Mouse (Mus musculus) embryonic facial prominence, embryonic 14.5 days (tissue): Measurements from ENCODE around the gene Grin2b. TPM values are rescaled to one million over a fixed set of nuclear protein-coding genes. Genes with fewer than 3 reads are reported as not detected.

Experiments
- ATAC-seq: fragments of 200-750 bp; cut with Nextera tagmentation; 2 replicates; pipeline ENCODE4 v1.8.0; 2017; ENCODE audit warnings: low read depth, moderate number of reproducible peaks, moderate TSS enrichment
- DNase-seq: peaks from one replicate; pipeline ENCODE4 v3.0.0-alpha.2; 2015; ENCODE audit warnings: low spot score
- H3K27ac ChIP-seq: fragments of 300-500 bp; sonication (generic); replicated peaks from 2 replicates; pipeline ENCODE4 v1.5.1; 2014; ENCODE audit warnings: low read depth, mild to moderate bottlenecking, low read length, moderate library complexity
- H3K27me3 ChIP-seq: fragments of 300-500 bp; sonication (generic); replicated peaks from 2 replicates; pipeline ENCODE4 v1.6.1; 2014; ENCODE audit warnings: low read length; ENCODE audit not compliant: control insufficient read depth, insufficient read depth
- H3K36me3 ChIP-seq: fragments of 300-500 bp; sonication (generic); 2 replicates; pipeline ENCODE4 v1.6.1; 2014; ENCODE audit warnings: low read length, mixed read lengths; ENCODE audit not compliant: control insufficient read depth, insufficient read depth
- H3K4me1 ChIP-seq: fragments of 300-500 bp; sonication (generic); 2 replicates; pipeline ENCODE4 v1.6.1; 2014; ENCODE audit warnings: antibody characterized with exemption, low read length; ENCODE audit not compliant: control insufficient read depth, insufficient read depth
- H3K4me2 ChIP-seq: fragments of 300-500 bp; sonication (generic); 2 replicates; pipeline ENCODE4 v1.6.1; 2014; ENCODE audit warnings: low read depth, mild to moderate bottlenecking, low read length, moderate library complexity, mixed read lengths
- H3K4me3 ChIP-seq: fragments of 300-500 bp; sonication (generic); 2 replicates; pipeline ENCODE4 v1.5.1; 2014; ENCODE audit warnings: low read depth, mild to moderate bottlenecking, low read length
- H3K9ac ChIP-seq: fragments of 300-500 bp; sonication (generic); 2 replicates; pipeline ENCODE4 v1.6.1; 2014; ENCODE audit warnings: low read depth, mild to moderate bottlenecking, low read length, moderate library complexity, mixed read lengths
- H3K9me3 ChIP-seq: fragments of 300-500 bp; sonication (generic); 2 replicates; pipeline ENCODE4 v1.6.1; 2016; ENCODE audit warnings: low read length; ENCODE audit not compliant: control insufficient read depth
- WGBS: fragments of 180-500 bp; shearing (Covaris S2); extraction: QIAGEN DNeasy Blood & Tissue Kit; methylation state at CpG from one replicate; pipeline ENCODE4 v1.1.7; 2014; 5-methylcytosine and 5-hydroxymethylcytosine counted together
- polyA plus RNA-seq: library from polyadenylated mRNA; unstranded; fragments of >200 nt; fragmentation: Nextera tagmentation; extraction: Ambion mirVana; gene quantifications from 2 replicates; pipeline ENCODE4 v1.2.1, GENCODE M21; 2014

The Grin2b gene
- polyA plus RNA-seq, 1 experiment from 2014 or later, result 2.1 TPM

- no peaks in the 10 kb centered on the region for H3K36me3 ChIP-seq
- WGBS, result 51% methylated on average over 7 of the region's 7 CpGs
- peak; percentile 38 for DNase-seq
- no peaks in the 10 kb centered on the region for H3K27me3 ChIP-seq
- no peaks in the 10 kb centered on the region for H3K9me3 ChIP-seq
- no peak overlapping the region for H3K4me2 ChIP-seq
- no peak overlapping the region for H3K27ac ChIP-seq
- H3K9ac ChIP-seq, result no peak overlapping the region
- ATAC-seq, result peak; percentile 30; the same call in 1 of the 2 replicates
- H3K4me1 ChIP-seq, result no peaks in the 10 kb centered on the region
- H3K4me3 ChIP-seq, result no peak overlapping the region
Observed at GRCm38 (mm10) chr6:135813755-135814154, 359.6 kb downstream of the Grin2b start.

- no peaks in the 10 kb centered on the region for H3K4me1 ChIP-seq
- no peak overlapping the region for H3K4me2 ChIP-seq
- 74% methylated on average over 9 of the region's 9 CpGs for WGBS
- no peaks in the 10 kb centered on the region for H3K27me3 ChIP-seq
- ATAC-seq (no peak), DNase-seq (no peak)
- no peak overlapping the region for H3K4me3 ChIP-seq
- no peaks in the 10 kb centered on the region for H3K36me3 ChIP-seq
- no peaks in the 10 kb centered on the region for H3K9me3 ChIP-seq
- no peak overlapping the region for H3K9ac ChIP-seq
- H3K27ac ChIP-seq, result no peak overlapping the region
Observed at GRCm38 (mm10) chr6:135805436-135805835, 367.9 kb downstream of the Grin2b start.

DNA sequence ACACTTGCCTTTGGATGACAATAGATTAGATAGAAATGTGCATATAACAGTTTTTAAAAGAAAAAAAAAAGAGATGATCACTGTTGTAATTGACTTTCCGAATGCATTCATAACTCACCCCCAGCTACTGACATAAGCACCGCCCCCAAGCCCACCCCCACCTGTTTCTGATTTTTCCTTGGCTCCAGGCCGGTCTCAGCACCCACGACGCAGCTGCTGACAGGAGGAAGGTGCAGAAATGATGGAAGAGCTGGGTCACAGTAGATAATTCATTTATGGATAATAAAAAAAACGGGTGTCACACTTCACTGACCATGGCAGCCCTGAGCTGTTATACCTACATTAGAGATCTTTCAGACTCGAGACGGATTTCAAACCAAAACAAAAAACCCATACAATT is 373.4 kb downstream of the Grin2b start:
- no peaks in the 10 kb centered on the region for H3K36me3 ChIP-seq
- DNase-seq, result no peak

DNA sequence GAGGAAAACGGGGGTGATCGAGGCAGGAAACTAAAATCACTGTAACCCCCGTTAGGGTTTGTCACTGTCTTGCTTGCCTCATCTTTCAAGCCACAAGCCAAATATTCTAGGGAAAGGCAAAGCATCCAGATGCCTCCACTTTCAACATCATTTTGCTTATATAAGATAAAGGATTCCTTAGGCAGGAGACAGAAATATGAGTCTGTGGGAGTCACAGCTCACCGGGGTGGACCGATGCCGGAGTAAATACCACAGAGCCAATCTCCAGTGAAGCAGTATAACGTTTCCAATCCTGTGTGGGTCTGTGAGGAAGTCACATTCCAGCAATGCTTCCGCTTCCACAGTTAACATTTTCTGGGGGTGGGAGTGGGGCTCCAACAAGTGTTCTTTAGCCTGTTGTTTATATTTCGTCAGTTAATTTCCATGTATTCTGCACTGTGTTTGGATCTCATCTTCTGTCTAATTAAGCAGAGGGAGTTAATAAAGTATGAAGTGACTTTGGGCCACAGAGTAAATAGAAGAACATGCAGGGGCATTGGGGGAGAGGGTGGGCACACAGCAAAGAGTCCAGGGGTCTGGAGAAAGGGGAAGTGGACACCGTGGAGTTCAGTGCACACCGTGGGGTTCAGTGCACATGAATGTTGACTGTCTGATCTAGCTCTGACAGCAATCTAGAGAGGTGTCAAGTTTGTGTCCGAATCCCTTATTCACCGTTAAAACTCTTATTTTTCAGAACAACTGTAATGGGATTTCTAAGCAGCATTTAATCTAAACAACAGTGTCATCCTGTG is 374.9 kb downstream of the Grin2b start:
- Histone ChIP-seq H3K36me3 (no peaks in the 10 kb centered on the region), H3K4me3 (no peak overlapping the region), H3K4me1 (0 out of 2 replicates have a peak, but pooled peaks cover 6% of the 10 kb centered on the region), H3K27ac (no peak overlapping the region), H3K27me3 (no peaks in the 10 kb centered on the region), H3K9me3 (no peaks in the 10 kb centered on the region), H3K9ac (no peak overlapping the region), H3K4me2 (no peak overlapping the region)
- DNase-seq (no peak), ATAC-seq (no peak)
- WGBS, result 59% methylated on average over 13 of the region's 13 CpGs

More for the DNA sequence above, 373.4 kb downstream of the Grin2b start:
- Histone ChIP-seq H3K4me3 (no peak overlapping the region), H3K9me3 (no peaks in the 10 kb centered on the region), H3K9ac (no peak overlapping the region), H3K4me2 (no peak overlapping the region), H3K4me1 (0 out of 2 replicates have a peak, but pooled peaks cover 6% of the 10 kb centered on the region), H3K27me3 (no peaks in the 10 kb centered on the region), H3K27ac (no peak overlapping the region)
- WGBS, result 50% methylated on average over 8 of the region's 8 CpGs
- ATAC-seq, result no peak

- WGBS, result 74% methylated on average over 10 of the region's 10 CpGs
- Histone ChIP-seq H3K9ac (no peak overlapping the region), H3K4me1 (0 out of 2 replicates have a peak, but pooled peaks cover 6% of the 10 kb centered on the region), H3K27me3 (no peaks in the 10 kb centered on the region), H3K36me3 (no peaks in the 10 kb centered on the region), H3K27ac (no peak overlapping the region), H3K4me3 (no peak overlapping the region), H3K4me2 (no peak overlapping the region), H3K9me3 (no peaks in the 10 kb centered on the region)
- ATAC-seq (no peak), DNase-seq (no peak)
Observed at GRCm38 (mm10) chr6:135797371-135798033, 375.8 kb downstream of the Grin2b start.

DNA sequence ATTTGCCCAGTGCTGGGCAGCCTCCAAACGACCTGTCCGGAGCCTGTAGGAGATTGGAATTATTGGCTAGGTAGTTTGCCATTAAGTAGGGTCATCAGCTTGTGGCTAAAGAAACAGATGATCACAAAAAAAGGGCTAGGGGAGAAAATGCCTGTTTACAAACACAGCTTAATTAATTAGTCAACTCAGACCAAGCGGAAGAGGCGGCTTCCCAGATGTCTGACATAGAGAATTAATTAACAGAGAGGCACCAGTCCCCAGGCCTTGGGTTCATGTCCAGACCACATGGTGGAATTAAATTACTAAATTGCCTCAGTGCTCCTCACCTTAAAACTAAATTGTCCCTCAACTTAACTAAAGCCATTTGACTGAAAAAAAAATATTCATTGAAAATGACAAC is 376.4 kb downstream of the Grin2b start:
- no peak for ATAC-seq
- WGBS, result 72% methylated on average over 4 of the region's 4 CpGs
- Histone ChIP-seq H3K27me3 (no peaks in the 10 kb centered on the region), H3K4me3 (no peak overlapping the region), H3K4me2 (no peak overlapping the region), H3K27ac (no peak overlapping the region), H3K9ac (no peak overlapping the region), H3K36me3 (no peaks in the 10 kb centered on the region), H3K9me3 (no peaks in the 10 kb centered on the region), H3K4me1 (0 out of 2 replicates have a peak, but pooled peaks cover 6% of the 10 kb centered on the region)
- DNase-seq, result no peak

GRCm38 (mm10) chr6:135791412-135791811 is 381.9 kb downstream of the Grin2b start:
- Histone ChIP-seq H3K27ac (no peak overlapping the region), H3K4me3 (no peak overlapping the region), H3K4me1 (no peaks in the 10 kb centered on the region), H3K36me3 (no peaks in the 10 kb centered on the region), H3K4me2 (no peak overlapping the region), H3K9me3 (no peaks in the 10 kb centered on the region), H3K9ac (no peak overlapping the region), H3K27me3 (no peaks in the 10 kb centered on the region)
- ATAC-seq (no peak), DNase-seq (no peak)
- 91% methylated on average over 4 of the region's 4 CpGs for WGBS

DNA sequence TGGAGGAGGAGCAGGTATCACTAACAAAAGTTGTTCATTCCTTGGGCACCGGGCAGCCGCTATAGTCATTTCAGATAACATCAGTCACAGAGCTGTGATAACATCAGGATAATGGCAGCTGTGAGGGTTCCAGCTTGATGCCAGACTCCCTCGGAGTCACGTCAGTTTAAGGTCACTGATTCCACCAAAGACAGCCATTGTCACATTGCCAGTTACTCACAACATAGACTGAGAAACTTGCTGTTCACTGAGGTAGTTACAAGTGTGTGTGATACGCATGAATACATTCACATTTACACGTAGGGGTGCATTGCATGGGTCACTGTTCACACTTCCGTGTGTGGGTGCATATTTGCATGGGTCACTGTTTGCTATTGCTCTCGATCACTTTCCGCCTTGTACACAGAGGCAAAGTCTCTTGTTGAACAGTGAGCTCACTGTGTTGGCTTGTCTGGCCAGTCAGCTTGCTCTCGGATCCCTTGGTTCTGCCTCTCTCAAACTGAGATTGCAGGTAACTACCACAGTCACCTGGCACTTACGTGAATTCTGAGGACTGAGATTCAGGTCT is 383.6 kb downstream of the Grin2b start:
- Histone ChIP-seq H3K36me3 (no peaks in the 10 kb centered on the region), H3K27ac (no peak overlapping the region), H3K4me2 (no peak overlapping the region), H3K27me3 (no peaks in the 10 kb centered on the region), H3K9me3 (no peaks in the 10 kb centered on the region), H3K4me3 (no peak overlapping the region), H3K9ac (no peak overlapping the region), H3K4me1 (no peaks in the 10 kb centered on the region)
- DNase-seq, result no peak
- WGBS, result 76% methylated on average over 11 of the region's 11 CpGs
- ATAC-seq, result no peak
